8 mouse cellular contexts compared by ENCODE assay signal in the genomic region with DNA sequence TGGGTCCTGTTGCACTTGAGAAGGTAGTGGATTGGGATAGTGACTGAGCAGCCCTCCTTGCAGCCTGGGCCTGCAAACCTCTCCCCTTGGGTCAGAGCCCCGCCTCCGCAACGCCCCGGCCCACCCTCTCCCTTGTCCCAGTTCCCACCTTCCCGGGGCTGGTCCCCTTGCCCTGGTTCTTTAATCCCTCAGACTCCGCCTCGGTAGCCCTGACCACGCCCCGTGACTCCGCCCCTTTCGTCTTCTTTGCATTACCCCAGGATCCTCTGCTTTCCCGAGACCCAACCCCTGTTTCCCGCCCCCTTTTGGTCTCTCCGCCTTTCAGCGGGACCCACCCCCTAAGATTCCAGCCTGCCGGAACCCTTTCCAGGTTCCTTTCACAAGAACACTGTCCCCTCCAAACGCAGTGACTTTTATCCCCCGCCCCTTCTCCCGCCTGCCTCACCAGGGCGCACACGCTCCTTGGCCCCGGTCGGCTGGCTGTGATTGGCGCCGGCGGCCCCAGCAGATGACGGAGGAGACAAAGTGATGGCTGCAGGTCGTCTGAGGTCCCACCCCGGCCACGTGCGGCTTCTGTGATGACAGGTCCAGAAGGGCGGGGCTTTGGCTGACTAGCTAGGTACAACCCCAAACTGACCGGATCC. TPM values are rescaled to one million over a fixed set of nuclear protein-coding genes. Genes with fewer than 3 reads are reported as not detected.
DNase-seq lines count a peak whose midpoint lies in the region; ATAC-seq and TF ChIP-seq lines count a peak whose summit lies in the region.

Gene Fam214b, minus strand, starts transcription at position 562 of the 644 bp plus-strand sequence.

- peak within 1 kb of the TSS; percentile 69 for H3K4me3 ChIP-seq in heart, embryonic 12.5 days
- H3K4me3 ChIP-seq in kidney, postnatal 0 days (replicated peaks; ENCODE audit: low read depth, low read length) = peak within 1 kb of the TSS; percentile 36
- H3K4me3 ChIP-seq in liver, embryonic 11.5 days (ENCODE audit: low read depth, low read length) = peak within 1 kb of the TSS; percentile 51
- peak within 1 kb of the TSS; percentile 47 for H3K4me3 ChIP-seq in stomach, embryonic 14.5 days (ENCODE audit: low read depth, low read length)

- peak; percentile 84 for ATAC-seq in erythroid progenitor cell, adult 5-6 weeks (replicated peaks; ENCODE audit: low FRiP score, poor library complexity, severe bottlenecking)
- ATAC-seq in heart, embryonic 12.5 days (ENCODE audit: insufficient number of reproducible peaks, low FRiP score) = peak; percentile 95
- peak; percentile 96 for ATAC-seq in kidney, postnatal 0 days (replicated peaks; ENCODE audit: low FRiP score, low read depth)
- peak; percentile 85 for ATAC-seq in liver, embryonic 11.5 days (replicated peaks; ENCODE audit: low FRiP score)
- peak; percentile 95 for ATAC-seq in stomach, embryonic 14.5 days (ENCODE audit: insufficient number of reproducible peaks, insufficient read depth, low FRiP score, low read depth)

- no peaks in the 10 kb centered on the region for H3K27me3 ChIP-seq in heart, embryonic 12.5 days (replicated peaks)
- H3K27me3 ChIP-seq in kidney, postnatal 0 days (ENCODE audit: insufficient read depth, low read length) = no peaks in the 10 kb centered on the region
- no peaks in the 10 kb centered on the region for H3K27me3 ChIP-seq in liver, embryonic 11.5 days (replicated peaks; ENCODE audit: control insufficient read depth, insufficient read depth, low read length)
- no peaks in the 10 kb centered on the region for H3K27me3 ChIP-seq in stomach, embryonic 14.5 days (ENCODE audit: control insufficient read depth, insufficient read depth, low read length)

- peak; percentile 33; the same call in 1 of the 2 replicates for TF ChIP-seq CTCF in kidney, postnatal 0 days (IDR thresholded peaks at IDR 0.05; ENCODE audit: low read depth)

- H3K27ac ChIP-seq in heart, embryonic 12.5 days (ENCODE audit: poor library complexity, severe bottlenecking) = peak within 1 kb of the TSS; percentile 73; the same call in 1 of the 2 replicates
- peak within 1 kb of the TSS; percentile 81 for H3K27ac ChIP-seq in kidney, postnatal 0 days
- no peak within 1 kb of the TSS for H3K27ac ChIP-seq in liver, embryonic 11.5 days (ENCODE audit: low read depth, low read length)
- peak within 1 kb of the TSS; percentile 52; the same call in 1 of the 2 replicates for H3K27ac ChIP-seq in stomach, embryonic 14.5 days (ENCODE audit: low read length)

- H3K4me1 ChIP-seq in heart, embryonic 12.5 days (replicated peaks) = peaks cover 36% of the 10 kb centered on the region
- peaks cover 17% of the 10 kb centered on the region for H3K4me1 ChIP-seq in kidney, postnatal 0 days (replicated peaks; ENCODE audit: insufficient read depth, low read length)
- H3K4me1 ChIP-seq in liver, embryonic 11.5 days (replicated peaks; ENCODE audit: control insufficient read depth, insufficient read depth, low read length) = peaks cover 29% of the 10 kb centered on the region
- peaks cover 19% of the 10 kb centered on the region for H3K4me1 ChIP-seq in stomach, embryonic 14.5 days (ENCODE audit: control insufficient read depth, insufficient read depth, low read length)

- peak within 1 kb of the TSS; percentile 73 for H3K4me2 ChIP-seq in heart, embryonic 12.5 days
- peak within 1 kb of the TSS; percentile 82 for H3K4me2 ChIP-seq in kidney, postnatal 0 days (ENCODE audit: low read length)
- H3K4me2 ChIP-seq in liver, embryonic 11.5 days = peak within 1 kb of the TSS; percentile 75
- H3K4me2 ChIP-seq in stomach, embryonic 14.5 days (replicated peaks; ENCODE audit: low read depth, low read length) = peak within 1 kb of the TSS; percentile 72

- whole genome bisulfite sequencing in heart, embryonic 12.5 days = 1% methylated on average over 33 of the region's 33 CpGs
- under 1% methylated on average over 33 of the region's 33 CpGs for whole genome bisulfite sequencing in kidney, postnatal 0 days
- WGBS in liver, embryonic 11.5 days = under 1% methylated on average over 33 of the region's 33 CpGs
- WGBS in stomach, embryonic 14.5 days = under 1% methylated on average over 33 of the region's 33 CpGs

- H3K9ac ChIP-seq in heart, embryonic 12.5 days = peak within 1 kb of the TSS; percentile 67
- H3K9ac ChIP-seq in kidney, postnatal 0 days (ENCODE audit: low read depth, low read length) = peak within 1 kb of the TSS; percentile 55
- peak within 1 kb of the TSS; percentile 50 for H3K9ac ChIP-seq in liver, embryonic 11.5 days (ENCODE audit: low read depth, low read length)
- H3K9ac ChIP-seq in stomach, embryonic 14.5 days (replicated peaks; ENCODE audit: low read depth, low read length) = peak within 1 kb of the TSS; percentile 30; the same call in 1 of the 2 replicates

- H3K9me3 ChIP-seq in heart, embryonic 12.5 days (replicated peaks) = no peaks in the 10 kb centered on the region
- no peaks in the 10 kb centered on the region for H3K9me3 ChIP-seq in kidney, postnatal 0 days (replicated peaks; ENCODE audit: low read length)
- no peaks in the 10 kb centered on the region for H3K9me3 ChIP-seq in liver, embryonic 11.5 days (ENCODE audit: control insufficient read depth, low read length)
- H3K9me3 ChIP-seq in stomach, embryonic 14.5 days (ENCODE audit: control insufficient read depth, low read depth, low read length) = no peaks in the 10 kb centered on the region

- H3K36me3 ChIP-seq in heart, embryonic 12.5 days = no peaks in the 10 kb centered on the region
- H3K36me3 ChIP-seq in kidney, postnatal 0 days (ENCODE audit: insufficient read depth, low read length) = no peaks in the 10 kb centered on the region
- H3K36me3 ChIP-seq in liver, embryonic 11.5 days (ENCODE audit: control insufficient read depth, insufficient read depth, low read length) = no peaks in the 10 kb centered on the region
- H3K36me3 ChIP-seq in stomach, embryonic 14.5 days (ENCODE audit: control insufficient read depth, insufficient read depth, low read length) = no peaks in the 10 kb centered on the region

- peak; percentile 89 for DNase-seq in CD4-positive helper T cell, adult 2 months (ENCODE audit: low read depth, low spot score)
- DNase-seq in brain, embryonic 18.5 days (ENCODE audit: low read depth, low spot score) = peak; percentile 93
- DNase-seq in kidney, postnatal 0 days (ENCODE audit: low spot score) = peak; percentile 99
- peak; percentile 99 for DNase-seq in liver, embryonic 11.5 days (ENCODE audit: low spot score)
- peak; percentile 90 for DNase-seq in naive thymus-derived CD4-positive, alpha-beta T cell, adult 2 months (ENCODE audit: low read depth)

RNA-seq across cellular contexts. Expression of gene Fam214b, which starts in this region (rescaled TPM):
- total RNA-seq in erythroid progenitor cell, adult 5-6 weeks (2015; ENCODE audit: low replicate concordance) = 52.8 and 60.9 TPM in 2 replicates
- total RNA-seq in erythroid progenitor cell, adult 5-6 weeks (2017; ENCODE audit: low replicate concordance) = 40.3 and 42.3 TPM in 2 replicates
- 17.4 and 19.3 TPM in 2 replicates for polyA plus RNA-seq in heart, embryonic 12.5 days (2016; fragmentation: Nextera tagmentation; extraction: Ambion mirVana)
- 8.1 and 8.9 TPM in 2 replicates for polyA plus RNA-seq in kidney, postnatal 0 days (2015; fragmentation: Nextera tagmentation; extraction: Ambion mirVana)
- polyA plus RNA-seq in liver, embryonic 11.5 days (2014; fragmentation: Nextera tagmentation; extraction: Ambion mirVana) = 6.0 and 7.4 TPM in 2 replicates
- 10.0 and 10.6 TPM in 2 replicates for polyA plus RNA-seq in stomach, embryonic 14.5 days (2014; fragmentation: Nextera tagmentation; extraction: Ambion mirVana)
